ENCODE assay signal across 9 mouse cellular contexts in genomic region chr11:95833631-95834142, GRCm38 (mm10). TPM values are rescaled to one million over a fixed set of nuclear protein-coding genes. Genes with fewer than 3 reads are reported as not detected.
A peak's percentile ranks its signal among the peaks of the same experiment; 100 is the strongest.
DNase-seq lines count a peak whose midpoint lies in the region; ATAC-seq and TF ChIP-seq lines count a peak whose summit lies in the region.
"Had no signal": no experiment of that assay in that cellular context is flagged by ENCODE, and none has a peak within 500 bp of the region (broad histone marks: within the 10 kb centered on the region; RNA-seq: fewer than 3 reads in every experiment).

No protein-coding gene starts in this region.

- no peak for TF ChIP-seq EP300 in lung, postnatal 0 days (IDR thresholded peaks at IDR 0.05)

- no peak overlapping the region for H3K9ac ChIP-seq in lung, postnatal 0 days (replicated peaks; ENCODE audit: low read depth)
- H3K9ac ChIP-seq in hindbrain, embryonic 13.5 days = no peak overlapping the region
- H3K9ac ChIP-seq: limb, embryonic 15.5 days had no signal

- H3K4me2 ChIP-seq in lung, postnatal 0 days (replicated peaks; ENCODE audit: low read depth, low read length) = peak overlapping the region; percentile 20
- 0 out of 2 replicates have a peak overlapping the region, but pooled peaks have one; percentile 2 for H3K4me2 ChIP-seq in hindbrain, embryonic 13.5 days
- H3K4me2 ChIP-seq: limb, embryonic 15.5 days had no signal

- 28% methylated on average over 18 of the region's 18 CpGs for WGBS in lung, postnatal 0 days
- WGBS in hindbrain, embryonic 13.5 days = 8% methylated on average over 18 of the region's 18 CpGs

- peaks cover 39% of the 10 kb centered on the region for H3K27me3 ChIP-seq in lung, postnatal 0 days (replicated peaks; ENCODE audit: insufficient read depth, low read length)
- peaks cover 94% of the 10 kb centered on the region for H3K27me3 ChIP-seq in hindbrain, embryonic 13.5 days

- no peaks in the 10 kb centered on the region for H3K9me3 ChIP-seq in lung, postnatal 0 days (ENCODE audit: low read length)
- H3K9me3 ChIP-seq in hindbrain, embryonic 13.5 days = no peaks in the 10 kb centered on the region
- H3K9me3 ChIP-seq: limb, embryonic 15.5 days had no signal

- ATAC-seq in frontal cortex, adult (ENCODE audit: low TSS enrichment) = peak; percentile 18; the same call in 1 of the 2 replicates
- ATAC-seq in lung, postnatal 0 days = no peak
- no peak for ATAC-seq in hindbrain, embryonic 13.5 days (ENCODE audit: low FRiP score)

- H3K27ac ChIP-seq in lung, postnatal 0 days (ENCODE audit: low read length) = no peak overlapping the region
- H3K27ac ChIP-seq in hindbrain, embryonic 13.5 days = no peak overlapping the region

- no peaks in the 10 kb centered on the region for H3K36me3 ChIP-seq in lung, postnatal 0 days (ENCODE audit: insufficient read depth, low read length)
- H3K36me3 ChIP-seq in hindbrain, embryonic 13.5 days = no peaks in the 10 kb centered on the region
- H3K36me3 ChIP-seq: limb, embryonic 15.5 days had no signal

- H3K4me3 ChIP-seq in lung, postnatal 0 days (ENCODE audit: low read depth, low read length) = no peak overlapping the region
- no peak overlapping the region for H3K4me3 ChIP-seq in hindbrain, embryonic 13.5 days
- H3K4me3 ChIP-seq: limb, embryonic 15.5 days had no signal

- no peak for TF ChIP-seq CTCF in lung, postnatal 0 days (IDR thresholded peaks at IDR 0.05)

- peaks cover 41% of the 10 kb centered on the region for H3K4me1 ChIP-seq in lung, postnatal 0 days (ENCODE audit: insufficient read depth, low read depth, low read length)
- peaks cover 46% of the 10 kb centered on the region for H3K4me1 ChIP-seq in hindbrain, embryonic 13.5 days (replicated peaks)

- no peak for DNase-seq in frontal cortex, postnatal 25 days (ENCODE audit: low spot score in 2 of 2)
- DNase-seq in lung, postnatal 0 days (ENCODE audit: low spot score) = no peak
- no peak for DNase-seq in lung, postnatal 36 days
- DNase-seq in spleen, postnatal 36 days (ENCODE audit: low spot score in 2 of 2) = peak; percentile 52 to 65
- no peak for DNase-seq in frontal cortex, adult 2 months (ENCODE audit: extremely low spot score in 1 of 2, low spot score in 1 of 2)
- no peak for DNase-seq in cerebellum, adult 8-10 months

RNA-seq across cellular contexts. Expression of gene Gngt2, which starts 3.3 kb away (rescaled TPM):
- polyA plus RNA-seq in lung, postnatal 0 days (2015; fragmentation: Nextera tagmentation; extraction: Ambion mirVana) = 62.5 and 75.9 TPM in 2 replicates
- polyA plus RNA-seq in hindbrain, embryonic 13.5 days (2015; fragmentation: Nextera tagmentation; extraction: Ambion mirVana) = 4.1 and 4.8 TPM in 2 replicates
- polyA plus RNA-seq in frontal cortex, adult 2 months (2012; rRNA removed) = 7.2 and 9.4 TPM in 2 replicates

RNA-seq across cellular contexts. Expression of gene Abi3, which starts 8.6 kb away (rescaled TPM):
- polyA plus RNA-seq in lung, postnatal 0 days (2015; fragmentation: Nextera tagmentation; extraction: Ambion mirVana) = 29.4 and 33.3 TPM in 2 replicates
- polyA plus RNA-seq in hindbrain, embryonic 13.5 days (2015; fragmentation: Nextera tagmentation; extraction: Ambion mirVana) = 2.1 and 2.4 TPM in 2 replicates
- polyA plus RNA-seq in frontal cortex, adult 2 months (2012; rRNA removed) = 9.6 and 11.2 TPM in 2 replicates

RNA-seq across cellular contexts. Expression of gene Phospho1, which starts 9.4 kb away (rescaled TPM):
- 1.3 and 1.6 TPM in 2 replicates for polyA plus RNA-seq in lung, postnatal 0 days (2015; fragmentation: Nextera tagmentation; extraction: Ambion mirVana)
- polyA plus RNA-seq in hindbrain, embryonic 13.5 days (2015; fragmentation: Nextera tagmentation; extraction: Ambion mirVana) = 0.39 TPM in 1 of 2 replicates, not detected in the other
- polyA plus RNA-seq in frontal cortex, adult 2 months (2012; rRNA removed) = 68.7 and 70.4 TPM in 2 replicates

Comparison
In these comparisons a context has a peak if more than half of its experiments do, and no peak if none do; other contexts are left out.
1. DNase-seq: peak in spleen, postnatal 36 days (2 of 2); none in frontal cortex, postnatal 25 days (0 of 2), lung, postnatal 0 days (single experiment), lung, postnatal 36 days (single experiment), frontal cortex, adult 2 months (0 of 2) and cerebellum, adult 8-10 months (single experiment).
2. RNA of gene Phospho1, which starts 9.4 kb away (polyA plus RNA-seq): 68.7 to 70.4 TPM in frontal cortex, adult 2 months; 1.3 to 1.6 TPM in lung, postnatal 0 days and 0.39 TPM in hindbrain, embryonic 13.5 days; every median in the first group is over 10 times any median in the second.